19 mouse cellular contexts compared by ENCODE assay signal in the genomic region with DNA sequence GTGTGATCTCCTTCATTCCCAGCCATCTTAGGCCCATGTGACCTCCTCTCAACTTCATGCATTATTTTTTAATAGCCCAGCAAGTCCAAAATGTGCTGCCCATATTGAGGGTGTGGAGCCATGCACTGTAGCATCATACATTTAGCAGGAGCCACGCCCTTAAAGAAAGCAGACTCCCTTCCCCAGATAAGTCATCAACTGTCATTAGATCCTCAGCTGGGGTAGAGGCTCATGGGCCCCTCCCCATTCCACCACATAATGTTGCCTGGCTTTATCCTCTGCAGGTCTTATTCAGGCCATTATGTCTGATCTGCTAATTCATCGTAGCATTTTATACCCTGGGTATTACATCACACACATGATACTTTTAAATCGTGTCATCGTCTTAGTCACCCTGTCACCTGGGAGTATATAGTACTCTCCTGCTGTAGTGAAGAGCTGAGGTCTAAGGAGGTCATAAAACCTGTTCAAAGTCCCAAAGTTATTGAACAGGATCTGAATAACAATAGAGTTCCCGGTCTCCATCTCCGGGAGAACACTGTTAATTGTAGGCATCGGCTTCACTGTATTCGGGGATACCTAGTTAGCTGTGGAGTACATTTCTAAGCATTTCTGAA. TPM values are rescaled to one million over a fixed set of nuclear protein-coding genes. Genes with fewer than 3 reads are reported as not detected.
DNase-seq lines count a peak whose midpoint lies in the region; ATAC-seq and TF ChIP-seq lines count a peak whose summit lies in the region.
"Had no signal": no experiment of that assay in that cellular context is flagged by ENCODE, and none has a peak within 500 bp of the region (broad histone marks: within the 10 kb centered on the region; RNA-seq: fewer than 3 reads in every experiment).

No protein-coding gene starts in this region.

- H3K4me2 ChIP-seq in heart, embryonic 12.5 days, result no peak overlapping the region
- H3K4me2 ChIP-seq in neural tube, embryonic 15.5 days, result no peak overlapping the region
- H3K4me2 ChIP-seq in liver, embryonic 14.5 days (ENCODE audit: low read depth), result no peak overlapping the region
- H3K4me2 ChIP-seq: forebrain, embryonic 13.5 days; heart, embryonic 11.5 days; hindbrain, embryonic 15.5 days had no signal

- H3K4me3 ChIP-seq in heart, embryonic 12.5 days, result no peak overlapping the region
- no peak overlapping the region for H3K4me3 ChIP-seq in neural tube, embryonic 15.5 days (replicated peaks)
- H3K4me3 ChIP-seq in liver, embryonic 14.5 days (ENCODE audit: insufficient read depth in 1 of 2, low read depth in 2 of 2, low read length in 2 of 2), result no peak overlapping the region
- H3K4me3 ChIP-seq in small intestine, adult 2 months (ENCODE audit: low read depth, low read length), result no peak overlapping the region
- H3K4me3 ChIP-seq: embryonic facial prominence, embryonic 10.5 days; forebrain, embryonic 13.5 days; heart, adult 2 months; hindbrain, embryonic 15.5 days had no signal

- TF ChIP-seq CTCF in liver, embryonic 14.5 days (IDR thresholded peaks at IDR 0.05; ENCODE audit: low read depth), result no peak
- TF ChIP-seq CTCF in small intestine, adult 2 months (IDR thresholded peaks at IDR 0.05; ENCODE audit: extremely low read depth, insufficient read length, insufficient replicate concordance, low read depth, low read length), result no peak

- DNase-seq in heart, adult 18-20 months, result no peak
- no peak for DNase-seq in neural tube, embryonic 10.5 days (ENCODE audit: extremely low spot score, low spot score)
- DNase-seq in liver, embryonic 14.5 days (ENCODE audit: low read depth in 3 of 3, low spot score in 3 of 3), result no peak
- DNase-seq in adipocyte (ENCODE audit: low spot score), result no peak
- DNase-seq in left cerebral cortex, adult 11 months (ENCODE audit: low spot score), result no peak
- DNase-seq: adrenal gland, postnatal 25 days; cerebellum, adult 2 months; cerebellum, postnatal 10 days; gastrocnemius, postnatal 36 days; heart, adult 2 months; heart, postnatal 36 days had no signal

- H3K4me1 ChIP-seq in heart, embryonic 12.5 days (replicated peaks), result no peaks in the 10 kb centered on the region
- no peaks in the 10 kb centered on the region for H3K4me1 ChIP-seq in neural tube, embryonic 15.5 days
- peaks cover 2 to 3% of the 10 kb centered on the region in 2 experiments; a peak in 2 of 4 replicates for H3K4me1 ChIP-seq in liver, embryonic 14.5 days (replicated peaks; ENCODE audit: control insufficient read depth in 2 of 2, insufficient read depth in 2 of 2, low read length in 1 of 2)
- H3K4me1 ChIP-seq in small intestine, adult 2 months (ENCODE audit: control insufficient read depth, insufficient read depth, insufficient read length, low read length), result peaks cover 7% of the 10 kb centered on the region; the same call in 1 of the 2 replicates
- H3K4me1 ChIP-seq: hindbrain, embryonic 15.5 days had no signal

- WGBS in heart, embryonic 12.5 days, result 85% methylated on average over 8 of the region's 8 CpGs
- 73% methylated on average over 8 of the region's 8 CpGs for WGBS in neural tube, embryonic 15.5 days
- WGBS in liver, embryonic 14.5 days (ENCODE audit: insufficient replicate concordance), result 76% methylated on average over 8 of the region's 8 CpGs
- WGBS in small intestine, adult 2 months, result 38% methylated on average over 8 of the region's 8 CpGs

- no peaks in the 10 kb centered on the region for H3K27me3 ChIP-seq in heart, embryonic 12.5 days (replicated peaks)
- H3K27me3 ChIP-seq in neural tube, embryonic 15.5 days (replicated peaks), result no peaks in the 10 kb centered on the region
- H3K27me3 ChIP-seq in liver, embryonic 14.5 days (ENCODE audit: control insufficient read depth, insufficient read depth, low read length), result no peaks in the 10 kb centered on the region
- no peaks in the 10 kb centered on the region for H3K27me3 ChIP-seq in small intestine, adult 2 months (ENCODE audit: control insufficient read depth, insufficient read depth, low read length)
- H3K27me3 ChIP-seq: forebrain, embryonic 13.5 days; hindbrain, embryonic 15.5 days had no signal

- TF ChIP-seq POLR2A in small intestine, adult 2 months (IDR thresholded peaks at IDR 0.05; ENCODE audit: low read depth, low read length), result no peak

- ATAC-seq in heart, embryonic 12.5 days (ENCODE audit: insufficient number of reproducible peaks, low FRiP score), result peak; percentile 9; the same call in 1 of the 2 replicates
- ATAC-seq in neural tube, embryonic 15.5 days (ENCODE audit: low FRiP score), result peak; percentile 57; the same call in 1 of the 2 replicates
- peak; percentile 77 for ATAC-seq in liver, embryonic 14.5 days (ENCODE audit: insufficient read depth)
- ATAC-seq: activated CD4-positive, CD25-positive, alpha-beta regulatory T cell, adult 4 months; forebrain, embryonic 13.5 days had no signal

- H3K9ac ChIP-seq in heart, embryonic 12.5 days, result no peak overlapping the region
- H3K9ac ChIP-seq in neural tube, embryonic 15.5 days (replicated peaks), result no peak overlapping the region
- no peak overlapping the region for H3K9ac ChIP-seq in liver, embryonic 14.5 days (replicated peaks)
- H3K9ac ChIP-seq: forebrain, embryonic 13.5 days; hindbrain, embryonic 15.5 days had no signal

- H3K27ac ChIP-seq in heart, embryonic 12.5 days (ENCODE audit: poor library complexity, severe bottlenecking), result no peak overlapping the region
- no peak overlapping the region for H3K27ac ChIP-seq in neural tube, embryonic 15.5 days (replicated peaks)
- no peak overlapping the region for H3K27ac ChIP-seq in liver, embryonic 14.5 days
- H3K27ac ChIP-seq in small intestine, adult 2 months (ENCODE audit: insufficient read depth, low read depth, low read length), result peak overlapping the region; percentile 27
- H3K27ac ChIP-seq: embryonic facial prominence, embryonic 10.5 days; forebrain, embryonic 13.5 days; heart, adult 2 months; hindbrain, embryonic 15.5 days had no signal

- peaks cover 3% of the 10 kb centered on the region for H3K9me3 ChIP-seq in heart, embryonic 12.5 days (replicated peaks)
- no peaks in the 10 kb centered on the region for H3K9me3 ChIP-seq in neural tube, embryonic 15.5 days (replicated peaks)
- no peaks in the 10 kb centered on the region for H3K9me3 ChIP-seq in liver, embryonic 14.5 days (ENCODE audit: control insufficient read depth, low read length)
- H3K9me3 ChIP-seq: hindbrain, embryonic 15.5 days had no signal

- no peaks in the 10 kb centered on the region for H3K36me3 ChIP-seq in heart, embryonic 12.5 days
- H3K36me3 ChIP-seq in neural tube, embryonic 15.5 days, result no peaks in the 10 kb centered on the region
- no peaks in the 10 kb centered on the region for H3K36me3 ChIP-seq in liver, embryonic 14.5 days (replicated peaks; ENCODE audit: control insufficient read depth, insufficient read depth, low read depth)
- H3K36me3 ChIP-seq in small intestine, adult 2 months (ENCODE audit: control insufficient read depth, insufficient read depth, low read length), result no peaks in the 10 kb centered on the region
- H3K36me3 ChIP-seq: embryonic facial prominence, embryonic 10.5 days; hindbrain, embryonic 15.5 days had no signal

- 0 out of 2 replicates have a peak, but pooled peaks have one; percentile 22 for TF ChIP-seq EP300 in liver, embryonic 14.5 days (IDR thresholded peaks at IDR 0.05; ENCODE audit: low read depth)

RNA-seq across cellular contexts. Expression of gene Eps8, which starts 57.1 kb away (rescaled TPM):
- polyA plus RNA-seq in heart, embryonic 12.5 days (2016; fragmentation: Nextera tagmentation; extraction: Ambion mirVana), result 16.2 and 18.4 TPM in 2 replicates
- total RNA-seq in heart, adult 18-20 months (2021), result 10 to 100 TPM; 11.4 to 13.5 TPM
- 22.5 and 29.1 TPM in 2 replicates for polyA plus RNA-seq in neural tube, embryonic 15.5 days (2015; fragmentation: Nextera tagmentation; extraction: Ambion mirVana)
- 0.23 and 0.42 TPM in 2 replicates for polyA plus RNA-seq in liver, embryonic 14.5 days (2012; rRNA removed)
- polyA plus RNA-seq in liver, embryonic 14.5 days (2014; fragmentation: Nextera tagmentation; extraction: Ambion mirVana), result 0.94 and 1.4 TPM in 2 replicates
- 21.9 and 66.0 TPM in 2 replicates for polyA plus RNA-seq in small intestine, adult 2 months (2012; rRNA removed)

Comparison
In these comparisons a context has a peak if more than half of its experiments do, and no peak if none do; other contexts are left out.
1. ATAC-seq: peak in every context shown above with its lines; median percentile 77 in liver, embryonic 14.5 days; 57 in neural tube, embryonic 15.5 days; 9 in heart, embryonic 12.5 days.